Mouse (Mus musculus): ENCODE measurements at regions not wholly inside any gene's neighbourhood (a gene's known extent, or its start where the extent isn't known, plus 50 kb on each side); places are given as distances from the start of the nearest gene placed in this dataset.

GRCm38 (mm10) chrX:68313486-68313885, 364.9 kb upstream of the Fmr1 start:
- H3K9ac ChIP-seq (replicated peaks; ENCODE audit: low read depth) = no peak overlapping the region
- no peaks in the 10 kb centered on the region for H3K4me1 ChIP-seq (ENCODE audit: insufficient read depth, low read depth, low read length)
- WGBS = 21% methylated on average over 7 of the region's 7 CpGs
- H3K36me3 ChIP-seq (ENCODE audit: insufficient read depth, low read length) = no peaks in the 10 kb centered on the region
- TF ChIP-seq EP300 (IDR thresholded peaks at IDR 0.05) (no peak), CTCF (IDR thresholded peaks at IDR 0.05) (peak; percentile 78)
- ATAC-seq (0 out of 2 replicates have a peak, but pooled peaks have one; percentile 47), DNase-seq (ENCODE audit: low spot score) (peak; percentile 67)
- H3K9me3 ChIP-seq (ENCODE audit: low read length) = no peaks in the 10 kb centered on the region
- H3K27me3 ChIP-seq (replicated peaks; ENCODE audit: insufficient read depth, low read length) = no peaks in the 10 kb centered on the region
- H3K27ac ChIP-seq (ENCODE audit: low read length) = no peak overlapping the region
- H3K4me3 ChIP-seq (ENCODE audit: low read depth, low read length) = no peak overlapping the region
- no peak overlapping the region for H3K4me2 ChIP-seq (replicated peaks; ENCODE audit: low read depth, low read length)
